Mouse (Mus musculus) MEL (cell line): ENCODE results near the gene Hoxa4. TPM values are rescaled to one million over a fixed set of nuclear protein-coding genes. Genes with fewer than 3 reads are reported as not detected.

Source experiments
- DNase-seq: peaks from one replicate; pipeline ENCODE4 v3.0.0; 2011; ENCODE audit warnings: low read depth, low spot score
- H3K27ac ChIP-seq: 2 replicates; pipeline ENCODE4 v1.5.1; 2012; ENCODE audit warnings: low read depth, mild to moderate bottlenecking, control low read depth, low read length, moderate library complexity; ENCODE audit not compliant: control insufficient read depth
- H3K27me3 ChIP-seq, 2 experiments: fragments of 150-350 bp in 1 of 2; sonication (generic) in 1 of 2; 2 replicates each; pipeline ENCODE4 v1.6.1; 2012; ENCODE audit warnings: low read length in 2 of 2, mild to moderate bottlenecking in 2 of 2, improper control_type of control experiment in 1 of 2, moderate library complexity in 1 of 2; ENCODE audit not compliant: insufficient read depth in 2 of 2, control insufficient read depth in 1 of 2
- H3K36me3 ChIP-seq, 2 experiments: 2 replicates each; pipeline ENCODE4 v1.6.1; 2012 to 2014; ENCODE audit warnings: low read length in 2 of 2, improper control_type of control experiment in 1 of 2, inconsistent platforms in 1 of 2, mild to moderate bottlenecking in 1 of 2; ENCODE audit not compliant: insufficient read depth in 2 of 2, control insufficient read depth in 1 of 2
- H3K4me1 ChIP-seq, 2 experiments: fragments of 150-350 bp in 1 of 2; sonication (generic) in 1 of 2; 2 replicates each; pipeline ENCODE4 v1.6.1; 2012; ENCODE audit warnings: low read length in 2 of 2, improper control_type of control experiment in 1 of 2, mild to moderate bottlenecking in 1 of 2; ENCODE audit not compliant: insufficient read depth in 2 of 2, control insufficient read depth in 1 of 2
- H3K4me3 ChIP-seq, 2 experiments: fragments of 150-350 bp in 1 of 2; sonication (generic) in 1 of 2; 2 replicates each; pipeline ENCODE4 v1.5.1; 2012; ENCODE audit warnings: low read depth in 2 of 2, low read length in 2 of 2, mild to moderate bottlenecking in 2 of 2, moderate library complexity in 2 of 2, control low read depth in 1 of 2, improper control_type of control experiment in 1 of 2; ENCODE audit not compliant: control insufficient read depth in 1 of 2, insufficient read depth in 1 of 2
- H3K79me2 ChIP-seq: 2 replicates; pipeline ENCODE4 v1.6.1; 2012; ENCODE audit warnings: mild to moderate bottlenecking, low read length, moderate library complexity; ENCODE audit not compliant: control insufficient read depth, poor library complexity, insufficient read depth
- H3K9ac ChIP-seq: 2 replicates; pipeline ENCODE4 v1.6.1; 2012; ENCODE audit warnings: low read depth, mild to moderate bottlenecking, control low read depth, low read length, moderate library complexity; ENCODE audit not compliant: control insufficient read depth, poor library complexity, severe bottlenecking
- H3K9me3 ChIP-seq: fragments of 150-350 bp; sonication (generic); replicated peaks from 2 replicates; pipeline ENCODE4 v1.6.1; 2012; ENCODE audit warnings: mild to moderate bottlenecking, low read length, improper control_type of control experiment, moderate library complexity; ENCODE audit not compliant: insufficient read depth
- CHD2 ChIP-seq: IDR thresholded peaks from 2 replicates; pipeline ENCODE4 v1.6.1; 2011; ENCODE audit warnings: low read length, improper control_type of control experiment
- ELF1 ChIP-seq: IDR thresholded peaks from 2 replicates; pipeline ENCODE4 v1.6.1; 2014; ENCODE audit warnings: low read depth, mild to moderate bottlenecking, inconsistent platforms, low read length, improper control_type of control experiment, moderate library complexity
- ETS1 ChIP-seq: IDR thresholded peaks from 2 replicates; pipeline ENCODE4 v1.6.1; 2012; ENCODE audit warnings: low read depth, mild to moderate bottlenecking, inconsistent platforms, low read length, improper control_type of control experiment, moderate library complexity
- KAT2A ChIP-seq: conservative IDR thresholded peaks from 2 replicates; pipeline ENCODE4 v1.6.1; 2012; ENCODE audit warnings: low read depth, low read length, improper control_type of control experiment, inconsistent platforms
- MAFK ChIP-seq: IDR thresholded peaks from 2 replicates; pipeline ENCODE4 v1.6.1; 2011; ENCODE audit warnings: low read depth, mild to moderate bottlenecking, low read length, improper control_type of control experiment, borderline replicate concordance
- MAX ChIP-seq: IDR thresholded peaks from 2 replicates; pipeline ENCODE4 v1.6.1; 2011; ENCODE audit warnings: low read length, improper control_type of control experiment
- NELFE ChIP-seq: IDR thresholded peaks from 2 replicates; pipeline ENCODE4 v1.6.1; 2011; ENCODE audit warnings: low read depth, low read length, improper control_type of control experiment
- POLR2A ChIP-seq, 2 experiments: IDR thresholded peaks; 2 replicates each; pipeline ENCODE4 v1.6.1; 2011 to 2012; ENCODE audit warnings: low read length in 2 of 2, mild to moderate bottlenecking in 2 of 2, control low read depth in 1 of 2, improper control_type of control experiment in 1 of 2, low read depth in 1 of 2, moderate library complexity in 1 of 2; ENCODE audit not compliant: control insufficient read depth in 1 of 2, insufficient read depth in 1 of 2, poor library complexity in 1 of 2
- RCOR1 ChIP-seq: IDR thresholded peaks from 2 replicates; pipeline ENCODE4 v1.6.1; 2012; ENCODE audit warnings: low read depth, mild to moderate bottlenecking, inconsistent platforms, low read length, improper control_type of control experiment
- SMC3 ChIP-seq: IDR thresholded peaks from 2 replicates; pipeline ENCODE4 v1.6.1; 2011; ENCODE audit warnings: low read depth, low read length, improper control_type of control experiment
- TAL1 ChIP-seq: IDR thresholded peaks from 2 replicates; pipeline ENCODE4 v1.6.1; 2012; ENCODE audit warnings: mild to moderate bottlenecking, inconsistent platforms, low read length, moderate library complexity, mixed read lengths
- TCF12 ChIP-seq: IDR thresholded peaks from 2 replicates; pipeline ENCODE4 v1.6.1; 2014; ENCODE audit warnings: low read depth, mild to moderate bottlenecking, inconsistent platforms, low read length, improper control_type of control experiment, moderate library complexity
- UBTF ChIP-seq: IDR thresholded peaks from 2 replicates; pipeline ENCODE4 v1.6.1; 2012; ENCODE audit warnings: low read depth, mild to moderate bottlenecking, inconsistent platforms, low read length, improper control_type of control experiment, moderate library complexity, borderline replicate concordance; ENCODE audit not compliant: insufficient read depth
- USF1 ChIP-seq: IDR thresholded peaks from 2 replicates; pipeline ENCODE4 v1.6.1; 2014; ENCODE audit warnings: low read depth, mild to moderate bottlenecking, inconsistent platforms, low read length, improper control_type of control experiment, moderate library complexity
- USF2 ChIP-seq, 2 experiments: IDR thresholded peaks; 2 replicates each; pipeline ENCODE4 v1.6.1; 2011 to 2012; ENCODE audit warnings: improper control_type of control experiment in 2 of 2, low read length in 2 of 2, borderline replicate concordance in 1 of 2, inconsistent platforms in 1 of 2, low read depth in 1 of 2, mild to moderate bottlenecking in 1 of 2; ENCODE audit not compliant: insufficient read depth in 1 of 2
- ZC3H11A ChIP-seq: IDR thresholded peaks from 2 replicates; pipeline ENCODE4 v1.6.1; 2012; ENCODE audit warnings: low read depth, mild to moderate bottlenecking, inconsistent platforms, low read length, improper control_type of control experiment
- ZMIZ1 ChIP-seq: IDR thresholded peaks from 2 replicates; pipeline ENCODE4 v1.6.1; 2012; ENCODE audit warnings: low read depth, mild to moderate bottlenecking, inconsistent platforms, low read length, improper control_type of control experiment, moderate library complexity
- polyA plus RNA-seq, 2 experiments: library from polyadenylated mRNA; stranded (reverse) in 1 of 2; unstranded in 1 of 2; fragments of >175 nt in 1 of 2; fragments of >200 nt in 1 of 2; gene quantifications; 2 replicates each; pipeline versions ENCODE4 v1.2.1 to v1.2.4; 2012; ENCODE audit warnings: low replicate concordance in 2 of 2, low read depth in 1 of 2; ENCODE audit not compliant: insufficient read length in 2 of 2, insufficient read depth in 1 of 2, missing spikeins in 1 of 2
- total RNA-seq: library from RNA; depleted of rRNA; stranded (reverse); fragments of 300-350 nt; gene quantifications from 2 replicates; pipeline ENCODE4 v1.2.3, GENCODE M21; 2012

Hoxa4 gene
- total and polyA plus RNA-seq, 3 experiments: not detected

DNA sequence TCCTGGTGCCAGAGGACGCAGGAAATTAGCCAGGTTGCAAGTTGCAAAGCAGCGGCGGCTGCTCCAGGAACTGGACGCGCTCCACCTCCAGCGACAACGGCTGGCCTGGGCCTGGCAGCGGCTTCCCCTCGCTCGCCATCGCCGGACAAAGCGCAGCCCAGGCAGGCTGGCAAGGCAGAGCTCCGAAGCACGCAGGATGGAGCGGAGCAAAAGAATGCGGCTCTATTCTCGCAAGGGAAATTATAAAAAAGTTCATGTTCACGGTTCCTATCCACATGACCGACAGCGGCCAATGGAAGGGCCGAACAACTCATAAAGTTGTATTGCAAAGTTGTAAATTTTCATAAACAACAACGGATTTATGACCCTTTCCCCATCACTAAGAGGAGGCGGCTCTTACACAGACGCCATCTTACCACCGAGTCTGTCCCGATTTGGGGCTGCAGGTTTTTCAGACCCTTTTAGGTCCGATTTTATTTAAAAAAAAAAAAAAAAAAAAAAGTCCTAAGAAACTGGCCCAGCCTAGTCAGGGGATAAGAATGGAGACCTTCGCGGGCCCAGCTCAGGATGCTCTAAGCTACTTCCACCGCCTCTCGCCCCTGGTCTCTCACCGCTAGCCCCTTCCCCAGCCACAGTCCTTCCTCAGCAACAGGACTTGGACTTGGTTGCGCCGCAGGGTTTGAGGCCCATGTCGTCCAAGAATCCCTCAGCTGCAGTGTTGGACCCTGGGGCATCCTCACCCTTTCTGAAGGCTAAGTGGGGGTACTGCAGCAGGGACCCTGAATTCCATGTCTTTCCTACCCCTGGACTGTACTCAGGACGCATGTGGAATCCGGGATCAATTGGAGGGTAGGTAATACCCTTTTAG, 21.8 kb upstream of the Hoxa4 start, which contains the start of the genes Hoxa3 and Gm28308:
Gene Hoxa3 (minus strand): TSS at position 218 of the 868 bp plus-strand sequence.
Gene Gm28308 (minus strand): TSS at position 221 of the 868 bp plus-strand sequence.
- Histone ChIP-seq H3K36me3 (no peaks in the 10 kb centered on the region), H3K4me3 (no peak within 1 kb of the TSS), H3K4me1 (no peaks in the 10 kb centered on the region), H3K79me2 (no peaks in the 10 kb centered on the region), H3K27ac (no peak within 1 kb of the TSS), H3K9me3 (no peaks in the 10 kb centered on the region), H3K9ac (no peak within 1 kb of the TSS), H3K27me3 (no peaks in the 10 kb centered on the region)
- DNase-seq: no peak
- no peak for TF ChIP-seq POLR2A (IDR thresholded peaks at IDR 0.05; ENCODE audit: control insufficient read depth in 1 of 2, insufficient read depth in 1 of 2, low read depth in 1 of 2, low read length in 2 of 2, poor library complexity in 1 of 2)
- no peak for TF ChIP-seq USF1
- TF ChIP-seq ETS1: no peak
- TF ChIP-seq UBTF: no peak
- TF ChIP-seq TAL1: no peak
- TF ChIP-seq USF2 (IDR thresholded peaks at IDR 0.05; ENCODE audit: borderline replicate concordance in 1 of 2, insufficient read depth in 1 of 2, low read depth in 1 of 2, low read length in 2 of 2): no peak
- no peak for TF ChIP-seq CHD2

GRCm38 (mm10) chr6:52212556-52213118, 21.1 kb upstream of the Hoxa4 start:
- Histone ChIP-seq H3K36me3 (no peaks in the 10 kb centered on the region), H3K9ac (no peak overlapping the region), H3K4me3 (no peak overlapping the region), H3K4me1 (no peaks in the 10 kb centered on the region), H3K27ac (no peak overlapping the region), H3K79me2 (no peaks in the 10 kb centered on the region), H3K27me3 (no peaks in the 10 kb centered on the region), H3K9me3 (no peaks in the 10 kb centered on the region)
- no peak for TF ChIP-seq KAT2A
- TF ChIP-seq TCF12: no peak
- no peak for TF ChIP-seq NELFE
- no peak for TF ChIP-seq MAFK
- TF ChIP-seq ZC3H11A: no peak
- no peak for DNase-seq

DNA sequence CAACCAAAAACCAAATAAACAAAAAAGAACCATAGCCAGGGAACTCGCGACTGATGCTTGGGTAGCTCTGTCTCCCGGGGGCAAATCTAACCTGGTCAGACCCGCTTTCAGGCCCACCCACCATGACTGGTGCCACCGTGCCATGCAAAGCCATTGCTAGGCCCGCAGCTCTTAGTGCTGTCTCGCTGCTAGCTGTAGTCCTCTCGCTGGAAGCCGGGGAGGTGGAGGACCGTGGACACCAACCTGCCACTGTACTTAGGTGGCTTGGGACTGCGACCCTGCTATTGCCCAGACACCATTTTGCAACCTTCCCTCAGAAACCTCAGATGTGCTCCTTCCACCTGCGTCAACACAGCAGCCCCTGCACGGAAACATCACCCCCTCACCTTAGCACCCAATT, 20.4 kb upstream of the Hoxa4 start:
- H3K4me1 ChIP-seq: no peaks in the 10 kb centered on the region
- TF ChIP-seq SMC3: no peak
- TF ChIP-seq MAX: no peak
- TF ChIP-seq ZMIZ1: no peak
- TF ChIP-seq TCF12: no peak
- no peak for TF ChIP-seq RCOR1
- no peak for TF ChIP-seq NELFE
- TF ChIP-seq ELF1: no peak

More for the DNA sequence above, 20.4 kb upstream of the Hoxa4 start:
- no peaks in the 10 kb centered on the region for H3K9me3 ChIP-seq
- H3K36me3 ChIP-seq: no peaks in the 10 kb centered on the region
- H3K4me3 ChIP-seq: no peak overlapping the region
- no peaks in the 10 kb centered on the region for H3K27me3 ChIP-seq
- H3K79me2 ChIP-seq: no peaks in the 10 kb centered on the region
- no peak for DNase-seq
- no peak overlapping the region for H3K27ac ChIP-seq
- H3K9ac ChIP-seq: no peak overlapping the region
